Mouse (Mus musculus): ENCODE measurements around the gene Tmprss11d. TPM values are rescaled to one million over a fixed set of nuclear protein-coding genes. Genes with fewer than 3 reads are reported as not detected.

Tmprss11d gene
- total RNA-seq, 2 experiments from 2014 or later: not detected

DNA sequence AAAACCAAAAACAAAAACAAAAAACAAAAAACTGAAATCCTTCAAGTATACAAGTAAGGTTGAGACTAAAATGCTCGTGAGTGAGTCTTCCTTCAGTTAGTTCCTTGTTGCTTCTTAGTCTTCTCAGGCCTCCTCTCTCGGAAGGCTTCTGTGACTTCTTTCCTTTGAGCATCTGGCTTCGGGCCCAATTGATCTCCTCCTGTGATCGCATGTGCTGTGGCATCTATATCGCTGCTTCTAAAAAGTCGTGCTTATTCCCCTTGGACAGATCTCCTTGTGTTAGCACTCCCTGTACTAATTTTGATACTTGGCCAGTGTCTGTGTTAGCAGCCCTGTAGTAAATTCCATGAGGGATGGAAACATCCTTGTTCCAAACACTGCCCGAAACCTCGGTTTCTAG, 69.3 kb downstream of the Tmprss11d start:
- intact Hi-C loops (cut with DNase I): no loop called here
- no peak for DNase-seq (ENCODE audit: extremely low spot score in 1 of 2, low spot score in 2 of 2)
- H3K27ac ChIP-seq: no peak overlapping the region
- H3K4me3 ChIP-seq: no peak overlapping the region
- no peak for TF ChIP-seq CTCF (IDR thresholded peaks at IDR 0.05)

DNA sequence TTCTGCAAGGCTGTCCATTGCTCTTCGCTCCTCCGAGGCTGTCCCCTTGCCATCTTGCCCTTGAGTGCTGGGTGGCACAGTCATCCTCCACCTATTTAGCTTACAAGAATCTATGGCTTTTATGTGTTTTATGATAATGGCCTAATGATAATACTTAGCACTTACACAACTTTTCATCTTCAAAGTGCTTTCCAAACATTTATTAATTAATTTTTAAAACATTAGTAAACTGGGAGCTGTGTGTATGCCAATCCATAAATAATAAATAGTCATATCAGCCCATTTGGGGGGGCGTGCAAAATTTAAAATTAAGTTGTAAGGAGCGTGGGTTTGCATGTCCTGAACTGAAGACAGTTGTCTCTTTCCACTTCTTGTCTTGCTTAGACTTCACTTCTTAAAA, 84.0 kb downstream of the Tmprss11d start, which contains the start of gene Tmprss11c:
TSS of gene Tmprss11c (minus strand) at position 101 of the 400 bp plus-strand sequence.
- TF ChIP-seq CTCF (IDR thresholded peaks at IDR 0.05): no peak
- intact Hi-C loops (cut with DNase I): no loop called here
- H3K4me3 ChIP-seq: no peak within 1 kb of the TSS
- H3K27ac ChIP-seq: no peak within 1 kb of the TSS
- DNase-seq (ENCODE audit: extremely low spot score in 1 of 2, low spot score in 2 of 2): no peak

Other genes starting within 250 kb of the Tmprss11d start
- gene Uba6, start 200.6 kb downstream of the Tmprss11d start, total RNA-seq (2021): 10 to 100 TPM; 21.5 to 25.3 TPM
- gene Gnrhr, start 175.5 kb downstream of the Tmprss11d start, total RNA-seq (2021): not detected
- gene Tmprss11c, start 84.1 kb downstream of the Tmprss11d start, total RNA-seq (2021): not detected
- under 1 TPM; 0.11 to 0.12 TPM for gene Tmprss11a, start 95.6 kb upstream of the Tmprss11d start, total RNA-seq (2021)
- gene Tmprss11g, start 145.2 kb upstream of the Tmprss11d start, total RNA-seq (2021): not detected